Mouse (Mus musculus) gastrocnemius, postnatal 36 days (tissue): Measurements from ENCODE around the gene Hoxa7. TPM values are rescaled to one million over a fixed set of nuclear protein-coding genes. Genes with fewer than 3 reads are reported as not detected.

Experiments
- DNase-seq, 2 experiments: peaks; one replicate each; pipeline ENCODE4 v3.0.0; 2022
- intact Hi-C: fragments of 180-260 bp; cut with DNase I; formaldehyde crosslinking; loops from one replicate; pipeline ENCODE4 v1.15.1; 2025
- total RNA-seq, 2 experiments: library from RNA; stranded (reverse); gene quantifications; 2 replicates each; pipeline ENCODE4 v1.2.3; 2021

The Hoxa7 gene
- total RNA-seq, 2 experiments from 2014 or later, result 3.7 to 4.0 TPM

- intact Hi-C loops, result loop anchor here (10.0 kb wide), 1 partner anchor 1424 kb away; no protein-coding TSS in a partner anchor
- peak in 1 of 2 experiments; percentile 74 for DNase-seq
Measured at GRCm38 (mm10) chr6:52228475-52229465, 7.1 kb upstream of the Hoxa7 start.

GRCm38 (mm10) chr6:52227470-52228222, 6.0 kb upstream of the Hoxa7 start:
- DNase-seq, result no peak
- intact Hi-C loops, result loop anchor here (1.0 to 10.0 kb wide), 2 partner anchors 1055 to 1423 kb away; no protein-coding TSS in a partner anchor

DNA sequence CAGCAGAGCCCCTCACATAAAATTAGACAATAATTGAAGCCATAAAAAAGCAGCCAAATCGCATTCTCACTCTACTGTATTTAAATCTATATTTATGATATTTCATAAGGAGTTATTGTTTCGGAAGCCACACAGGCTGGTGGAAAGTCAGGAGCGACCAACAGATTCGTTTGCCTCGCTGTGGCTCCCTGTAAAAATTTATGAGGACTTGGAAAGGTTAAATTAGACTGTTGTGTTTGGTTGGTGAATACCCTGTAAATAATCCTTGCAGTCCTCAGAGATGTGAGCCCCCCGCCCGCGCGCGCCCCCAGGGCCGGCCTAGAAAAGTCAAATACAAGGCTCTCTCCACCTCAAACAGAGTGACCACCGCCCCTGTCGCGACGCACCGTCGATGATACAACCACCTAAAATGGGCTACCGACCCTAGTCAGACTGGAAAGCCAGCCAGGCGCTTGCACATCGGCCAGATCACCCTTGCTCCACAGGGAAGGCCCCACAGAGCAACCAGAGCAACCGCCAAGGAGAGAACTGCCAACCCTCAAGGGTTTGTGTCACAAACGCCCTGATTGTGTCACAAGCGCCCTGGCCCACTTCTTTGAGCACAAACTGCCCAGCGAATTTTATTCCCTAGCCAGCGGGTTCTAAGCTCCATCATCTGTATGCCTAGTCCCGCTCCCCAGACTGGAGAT, 5.1 kb upstream of the Hoxa7 start:
- intact Hi-C loops, result loop anchor here (1.0 to 10.0 kb wide), 2 partner anchors 1054 to 1422 kb away; no protein-coding TSS in a partner anchor
- DNase-seq, result peak in 1 of 2 experiments; percentile 55

DNA sequence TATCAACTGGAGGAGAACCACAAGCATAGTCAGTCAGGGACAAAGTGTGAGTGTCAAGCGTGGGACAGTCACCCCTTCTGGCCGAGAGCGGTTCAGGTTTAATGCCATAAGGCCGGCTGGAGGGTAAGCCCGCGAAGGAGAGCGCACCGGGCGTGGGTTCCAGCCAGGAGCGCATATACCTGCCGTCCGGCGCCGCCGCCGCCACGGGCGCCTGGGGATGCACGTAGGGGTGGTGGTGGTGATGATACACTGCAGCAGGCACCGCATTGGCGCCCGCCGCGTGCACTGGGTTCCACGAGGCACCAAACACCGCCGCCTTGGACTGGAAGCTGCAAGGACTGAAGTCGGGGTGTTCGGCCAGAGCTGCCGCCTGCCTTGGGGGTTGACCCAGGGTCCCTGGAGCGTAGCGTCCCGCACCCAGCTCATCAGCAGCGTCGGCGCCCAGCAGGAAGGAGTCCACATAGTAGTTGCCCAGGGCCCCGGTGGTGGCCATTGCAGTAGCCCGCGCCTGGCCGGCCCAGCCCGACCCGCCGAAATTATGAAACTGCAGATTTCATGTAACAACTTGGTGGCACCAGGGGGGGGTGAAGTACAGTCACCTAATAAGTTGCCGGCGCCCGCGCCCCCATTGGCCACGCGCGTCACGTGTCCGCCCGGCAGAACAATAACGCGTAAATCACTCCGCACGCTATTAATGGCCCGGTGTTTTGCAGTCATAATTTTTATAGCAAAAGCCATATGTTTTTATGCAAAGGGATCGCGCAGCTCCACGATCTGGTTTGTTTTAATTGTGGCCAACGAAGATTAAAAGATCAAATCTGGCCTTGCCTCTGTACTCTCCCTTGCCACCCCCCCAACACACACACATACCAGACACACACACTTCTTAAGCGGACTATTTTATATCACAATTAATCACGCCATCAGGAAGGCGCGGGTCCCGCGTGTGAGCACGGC, 4.2 kb upstream of the Hoxa7 start:
- DNase-seq, result peak; percentile 78 to 80
- intact Hi-C loops, result loop anchor here (10.0 kb wide), 1 partner anchor 1421 kb away; no protein-coding TSS in a partner anchor

GRCm38 (mm10) chr6:52224895-52225611, 3.4 kb upstream of the Hoxa7 start:
- DNase-seq, result peak; percentile 3 to 32
- intact Hi-C loops, result loop anchor here (5.0 to 10.0 kb wide), 3 partner anchors 353 to 1420 kb away; partner anchors contain the start of gene Hnrnpa2b1

- DNase-seq, result peak; percentile 3 to 23
Measured at GRCm38 (mm10) chr6:52223939-52224760, 2.5 kb upstream of the Hoxa7 start.

DNA sequence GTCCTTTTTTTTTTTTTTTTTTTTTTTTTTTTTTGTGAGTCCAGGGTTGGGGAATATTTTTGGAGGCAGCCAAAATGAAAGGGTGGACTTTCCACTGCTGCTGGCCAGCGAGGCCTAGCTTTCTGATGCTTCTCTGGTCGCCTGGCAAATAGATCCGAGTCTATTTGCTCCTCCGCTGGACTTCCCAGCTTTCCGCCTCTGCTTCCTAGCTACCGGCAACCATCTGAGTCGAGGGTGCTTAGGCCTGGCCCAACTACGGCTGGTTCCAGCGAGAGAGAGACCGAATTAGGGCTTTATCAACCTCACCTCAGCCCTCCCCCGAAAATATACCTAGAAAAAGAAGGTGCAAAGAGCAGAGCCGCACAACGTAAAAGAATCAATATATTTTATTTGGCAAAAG, 1.1 kb upstream of the Hoxa7 start:
- intact Hi-C loops, result loop anchor here (2.0 to 10.0 kb wide), 4 partner anchors 350 to 1418 kb away; partner anchors contain the start of gene Hnrnpa2b1
- peak in 1 of 2 experiments; percentile 10 for DNase-seq

More at GRCm38 (mm10) chr6:52223939-52224760, 2.5 kb upstream of the Hoxa7 start:
- intact Hi-C loops, result loop anchor here (2.0 to 10.0 kb wide), 4 partner anchors 352 to 1419 kb away; partner anchors contain the start of gene Hnrnpa2b1

DNA sequence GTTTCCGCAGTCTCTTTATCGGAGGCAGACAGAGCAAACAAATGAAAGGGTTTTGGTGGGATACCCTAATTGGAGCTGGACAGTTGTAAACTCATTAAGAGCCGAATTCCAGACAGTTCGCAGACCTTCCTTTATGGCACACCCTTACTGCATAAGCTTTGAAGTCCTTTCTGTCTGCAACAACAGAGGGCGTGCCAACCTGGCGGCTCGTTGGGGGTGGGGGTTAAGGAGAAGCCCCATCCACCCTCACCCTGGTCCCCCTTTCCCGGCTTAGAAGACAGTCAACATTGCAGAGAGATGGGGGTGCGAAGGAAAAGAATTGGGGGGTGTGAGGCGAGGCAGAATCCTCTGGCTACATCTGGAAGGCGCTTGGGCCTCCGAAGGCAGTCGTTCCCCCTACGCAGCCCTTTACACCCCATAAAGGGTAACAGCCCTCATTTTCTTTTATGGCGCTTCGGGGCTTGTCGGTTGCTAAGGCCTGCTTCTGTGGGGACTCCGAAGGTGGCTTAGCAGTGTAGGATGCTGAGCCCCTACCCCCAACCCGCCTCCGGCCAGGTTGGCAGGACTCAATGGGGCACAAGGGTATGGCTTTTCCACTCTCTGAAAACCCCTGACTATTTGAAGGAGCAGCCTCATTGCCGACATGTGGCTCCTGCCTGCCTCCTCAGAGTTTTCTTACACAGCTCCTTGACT, 485 bp upstream of the Hoxa7 start:
- intact Hi-C loops, result loop anchor here (2.0 to 10.0 kb wide), 4 partner anchors 350 to 1417 kb away; partner anchors contain the start of gene Hnrnpa2b1
- DNase-seq, result peak in 1 of 2 experiments; percentile 33

DNA sequence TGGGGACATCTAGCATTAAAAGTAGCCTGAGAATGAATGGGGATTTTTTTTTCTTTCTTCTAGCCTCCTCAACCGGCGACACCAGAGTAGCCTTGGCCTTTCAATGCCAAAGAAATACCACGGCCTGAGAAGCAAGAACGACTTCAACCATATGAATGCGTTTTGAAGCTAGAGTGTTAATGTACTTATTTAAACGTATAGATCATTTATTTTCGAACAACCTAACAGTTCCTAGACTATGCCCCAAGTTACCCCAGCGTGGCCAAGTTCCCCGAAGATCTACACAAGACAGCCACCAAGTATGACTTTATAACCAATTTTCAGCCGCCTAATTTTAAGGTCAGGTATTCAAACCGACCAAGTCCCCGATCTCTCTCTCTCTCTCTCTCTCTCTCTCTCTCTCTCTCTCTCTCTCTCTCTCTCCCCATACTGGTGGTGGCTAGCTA, 766 bp downstream of the Hoxa7 start:
- intact Hi-C loops, result loop anchor here (5.0 to 10.0 kb wide), 3 partner anchors 349 to 1416 kb away; partner anchors contain the start of gene Hnrnpa2b1
- DNase-seq, result no peak

DNA sequence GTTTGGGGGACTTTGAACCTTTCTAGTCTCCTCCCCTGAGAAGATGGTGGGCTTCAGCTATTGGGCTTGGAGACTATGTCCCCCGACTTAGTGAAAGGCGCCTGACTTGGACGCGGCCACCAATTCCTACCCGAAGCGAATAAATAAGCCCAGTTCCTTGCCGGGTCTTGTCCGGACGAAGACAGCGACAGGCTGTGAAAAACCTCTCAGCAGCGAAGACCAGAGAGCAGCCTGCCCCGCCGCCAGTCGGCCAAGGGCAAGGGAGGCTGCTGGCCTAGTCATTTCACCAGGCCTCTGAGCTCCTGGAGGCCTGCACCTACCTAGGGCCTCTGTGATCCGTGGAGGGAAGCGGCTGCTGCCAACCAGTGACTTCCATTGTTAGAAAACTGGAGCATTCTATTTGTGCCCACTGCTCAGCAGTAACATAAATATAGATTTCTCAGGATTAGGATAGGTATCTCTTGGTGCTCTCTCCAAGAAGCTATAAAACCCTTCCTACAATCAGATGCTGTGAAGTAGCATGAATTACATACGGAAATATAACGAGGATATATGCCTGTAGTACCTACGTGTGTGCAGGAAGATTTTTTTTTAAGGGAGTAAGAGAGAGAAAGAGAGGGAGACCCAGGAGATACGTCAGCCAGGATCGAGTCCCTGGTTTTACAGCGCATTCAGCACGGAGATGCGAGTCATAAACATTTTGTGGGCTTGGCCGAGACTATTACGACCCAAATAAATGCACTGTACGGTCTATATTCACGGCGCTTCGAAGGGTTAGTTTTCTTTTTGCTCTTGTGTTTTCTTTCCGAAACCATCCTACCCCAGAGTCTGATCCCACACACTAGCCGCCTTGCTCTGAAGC, 1.4 kb downstream of the Hoxa7 start:
- DNase-seq, result no peak
- intact Hi-C loops, result loop anchor here (5.0 to 10.0 kb wide), 3 partner anchors 348 to 1415 kb away; partner anchors contain the start of gene Hnrnpa2b1

GRCm38 (mm10) chr6:52219234-52219942, 2.3 kb downstream of the Hoxa7 start:
- intact Hi-C loops, result loop anchor here (10.0 kb wide), 1 partner anchor 835 kb away; no protein-coding TSS in a partner anchor
- no peak for DNase-seq

DNA sequence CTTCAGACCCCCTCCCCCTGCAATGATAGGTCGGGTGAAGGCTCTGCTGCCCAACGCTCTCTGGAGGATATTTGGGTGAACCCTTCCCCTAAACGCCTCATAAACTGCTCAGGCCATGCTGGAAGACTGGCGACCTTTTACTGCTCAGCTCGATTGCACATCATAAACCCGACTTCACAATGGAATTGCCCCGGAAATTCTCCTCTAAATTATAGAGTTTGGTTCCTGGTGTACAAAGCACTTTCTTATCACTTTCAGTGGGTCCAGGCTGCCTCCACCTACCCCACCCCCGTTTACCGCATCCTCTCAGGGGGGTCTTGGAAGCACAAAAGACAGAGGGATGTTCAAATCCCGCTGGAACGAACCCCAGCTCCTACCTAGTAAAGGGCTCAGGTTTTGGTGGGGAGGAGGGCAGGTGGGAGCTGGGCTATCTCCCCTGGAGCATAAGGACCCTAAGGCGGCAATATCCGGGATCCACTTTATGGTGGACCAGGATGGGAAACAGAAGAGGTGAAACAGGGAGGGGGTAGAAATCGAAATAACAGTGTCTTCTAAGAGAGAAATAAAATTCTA, 2.9 kb downstream of the Hoxa7 start:
- intact Hi-C loops, result loop anchor here (10.0 kb wide), 1 partner anchor 834 kb away; no protein-coding TSS in a partner anchor
- no peak for DNase-seq

- intact Hi-C loops, result loop anchor here (10.0 kb wide), 1 partner anchor 833 kb away; no protein-coding TSS in a partner anchor
- no peak for DNase-seq
Measured at GRCm38 (mm10) chr6:52217895-52218642, 3.6 kb downstream of the Hoxa7 start.
